Comparison of ENCODE assay signal across 43 mouse cellular contexts in genomic region chr10:95627381-95627780, GRCm38 (mm10). TPM values are rescaled to one million over a fixed set of nuclear protein-coding genes. Genes with fewer than 3 reads are reported as not detected.
DNase-seq lines count a peak whose midpoint lies in the region; ATAC-seq and TF ChIP-seq lines count a peak whose summit lies in the region.
"Had no signal": no experiment of that assay in that cellular context is flagged by ENCODE, and none has a peak within 500 bp of the region (broad histone marks: within the 10 kb centered on the region; RNA-seq: fewer than 3 reads in every experiment).

No protein-coding gene starts in this region.

- 60% methylated on average over 6 of the region's 6 CpGs for WGBS in lung, embryonic 14.5 days
- WGBS in lung, adult 2 months, result 54% methylated on average over 6 of the region's 6 CpGs
- 79% methylated on average over 6 of the region's 6 CpGs for WGBS in kidney, embryonic 14.5 days

- no peak overlapping the region for H3K4me3 ChIP-seq in lung, embryonic 14.5 days (ENCODE audit: low read depth, low read length)
- no peak overlapping the region for H3K4me3 ChIP-seq in lung, adult 2 months (replicated peaks; ENCODE audit: extremely low read depth, low read depth, low read length)
- H3K4me3 ChIP-seq in kidney, embryonic 14.5 days (ENCODE audit: low read length), result no peak overlapping the region
- H3K4me3 ChIP-seq: erythroblast, embryonic 14.5 days; limb, embryonic 12.5 days; megakaryocyte, embryonic 14.5 days; midbrain, embryonic 13.5 days; neural tube, embryonic 15.5 days had no signal

- no peak overlapping the region for H3K9ac ChIP-seq in lung, embryonic 14.5 days
- H3K9ac ChIP-seq in kidney, embryonic 14.5 days (ENCODE audit: low read depth, low read length), result no peak overlapping the region
- H3K9ac ChIP-seq: forebrain, postnatal 0 days; limb, embryonic 12.5 days; midbrain, embryonic 13.5 days; neural tube, embryonic 15.5 days had no signal

- no peak overlapping the region for H3K4me2 ChIP-seq in lung, embryonic 14.5 days
- no peak overlapping the region for H3K4me2 ChIP-seq in kidney, embryonic 14.5 days (replicated peaks; ENCODE audit: low read depth, low read length)
- H3K4me2 ChIP-seq: limb, embryonic 12.5 days; liver, embryonic 11.5 days; midbrain, embryonic 13.5 days; neural tube, embryonic 15.5 days had no signal

- no peak for ATAC-seq in lung, embryonic 14.5 days (ENCODE audit: insufficient read depth)
- ATAC-seq in kidney, embryonic 14.5 days (ENCODE audit: low FRiP score, low TSS enrichment), result no peak
- ATAC-seq in frontal cortex, adult (ENCODE audit: low TSS enrichment), result no peak
- ATAC-seq: forebrain, postnatal 0 days; hindbrain, embryonic 16.5 days; lung, postnatal 0 days; midbrain, embryonic 13.5 days; Patski had no signal

- TF ChIP-seq POLR2A in lung, adult 2 months (IDR thresholded peaks at IDR 0.05; ENCODE audit: borderline replicate concordance, extremely low read depth, low read depth, low read length), result no peak

- TF ChIP-seq CTCF in lung, embryonic 14.5 days (IDR thresholded peaks at IDR 0.05; ENCODE audit: low read depth), result no peak
- TF ChIP-seq CTCF in lung, adult 2 months (IDR thresholded peaks at IDR 0.05; ENCODE audit: insufficient read depth, low read length), result no peak

- no peak overlapping the region for H3K27ac ChIP-seq in lung, embryonic 14.5 days (ENCODE audit: low read depth)
- H3K27ac ChIP-seq in kidney, embryonic 14.5 days (ENCODE audit: low read depth, low read length), result no peak overlapping the region
- H3K27ac ChIP-seq: limb, embryonic 12.5 days; midbrain, embryonic 13.5 days; neural tube, embryonic 15.5 days had no signal

- no peaks in the 10 kb centered on the region for H3K36me3 ChIP-seq in lung, embryonic 14.5 days (ENCODE audit: insufficient read depth)
- H3K36me3 ChIP-seq in kidney, embryonic 14.5 days (ENCODE audit: control insufficient read depth, insufficient read depth, low read length), result no peaks in the 10 kb centered on the region
- H3K36me3 ChIP-seq: limb, embryonic 12.5 days; midbrain, embryonic 13.5 days; neural tube, embryonic 15.5 days had no signal

- H3K4me1 ChIP-seq in lung, embryonic 14.5 days (ENCODE audit: insufficient read depth), result peaks cover 9% of the 10 kb centered on the region; the same call in 1 of the 2 replicates
- peaks cover 2% of the 10 kb centered on the region; the same call in 1 of the 2 replicates for H3K4me1 ChIP-seq in lung, adult 2 months (ENCODE audit: control insufficient read depth, insufficient read depth, low read length)
- 0 out of 2 replicates have a peak, but pooled peaks cover 8% of the 10 kb centered on the region for H3K4me1 ChIP-seq in kidney, embryonic 14.5 days (ENCODE audit: control insufficient read depth, insufficient read depth, low read length)
- H3K4me1 ChIP-seq: neural tube, embryonic 15.5 days had no signal

- DNase-seq in lung, embryonic 14.5 days, result peak; percentile 23
- DNase-seq in lung, adult 2 months, result no peak
- DNase-seq in adrenal gland, adult 2 months, result peak; percentile 69
- DNase-seq in adrenal gland, postnatal 36 days, result peak; percentile 70 to 74
- no peak for DNase-seq in urinary bladder, postnatal 25 days (ENCODE audit: low spot score)
- DNase-seq: cerebellum, adult 2 months; cerebellum, postnatal 14 days; forebrain, postnatal 0 days; gastrocnemius, postnatal 10 days; kidney, adult 9 months; kidney, postnatal 14 days; lung, postnatal 4 days; retina, postnatal 1 day; right cerebral cortex, postnatal 14 days; thymus, adult 18-20 months; thymus, postnatal 36 days had no signal

- H3K9me3 ChIP-seq in lung, embryonic 14.5 days (ENCODE audit: low read depth, low read length), result no peaks in the 10 kb centered on the region
- H3K9me3 ChIP-seq in kidney, embryonic 14.5 days (ENCODE audit: control insufficient read depth, low read length), result no peaks in the 10 kb centered on the region
- H3K9me3 ChIP-seq: limb, embryonic 12.5 days; megakaryocyte, embryonic 14.5 days; midbrain, embryonic 13.5 days; neural tube, embryonic 15.5 days had no signal

- no peaks in the 10 kb centered on the region for H3K27me3 ChIP-seq in lung, embryonic 14.5 days (ENCODE audit: insufficient read depth, low read length)
- no peaks in the 10 kb centered on the region for H3K27me3 ChIP-seq in kidney, embryonic 14.5 days (ENCODE audit: control insufficient read depth, insufficient read depth, low read length)
- H3K27me3 ChIP-seq: CH12.LX; limb, embryonic 12.5 days; midbrain, embryonic 13.5 days; neural tube, embryonic 15.5 days; Patski had no signal

RNA-seq across cellular contexts. Expression of gene Anapc15-ps, which starts 45.9 kb away (rescaled TPM):
- not detected in 2 replicates for polyA plus RNA-seq in lung, embryonic 14.5 days (2014; fragmentation: Nextera tagmentation; extraction: Ambion mirVana)
- not detected in 2 replicates for polyA plus RNA-seq in lung, adult 2 months (2012; rRNA removed)
- not detected for total RNA-seq in adrenal gland, adult 2 months (2021)
- polyA plus RNA-seq in adrenal gland, adult 2 months (2012; rRNA removed), result not detected in 2 replicates
- not detected for total RNA-seq in adrenal gland, postnatal 36 days (2021)
- 0.59 TPM in 1 of 2 replicates, not detected in the other for polyA plus RNA-seq in kidney, embryonic 14.5 days (2014; fragmentation: Nextera tagmentation; extraction: Ambion mirVana)
- total RNA-seq: adrenal gland, adult 18-20 months; ES-E14; forebrain, postnatal 0 days; gastrocnemius, postnatal 10 days; heart, postnatal 25 days; layer of hippocampus, postnatal 10 days; left cerebral cortex, adult 18-20 months; left cerebral cortex, postnatal 25 days had no signal
- polyA plus RNA-seq: cortical plate, adult 2 months; embryonic facial prominence, embryonic 14.5 days; erythroblast, embryonic 14.5 days; forebrain, embryonic 11.5 days; forebrain, postnatal 0 days; gonadal fat pad, adult 2 months; heart, embryonic 14.5 days; hindbrain, embryonic 11.5 days; intestine, embryonic 14.5 days; limb, embryonic 12.5 days; liver, embryonic 11.5 days; liver, embryonic 16.5 days; lung, postnatal 0 days; midbrain, embryonic 13.5 days; neural tube, embryonic 15.5 days; stomach, embryonic 16.5 days had no signal

Comparison
In these comparisons a context has a peak if more than half of its experiments do, and no peak if none do; other contexts are left out.
1. DNase-seq: peak in lung, embryonic 14.5 days (single experiment), adrenal gland, adult 2 months (single experiment) and adrenal gland, postnatal 36 days (2 of 2); none in lung, adult 2 months (single experiment) and urinary bladder, postnatal 25 days (single experiment).